Mouse (Mus musculus) small intestine, adult 2 months (tissue): ENCODE data around the gene Slc25a11.

Source experiments
- CTCF ChIP-seq: fragments of 200-500 bp; IDR thresholded peaks from 2 replicates; pipeline ENCODE4 v1.5.1; 2012; ENCODE audit warnings: low read depth, mild to moderate bottlenecking, control low read depth, inconsistent platforms, low read length, moderate library complexity, mixed read lengths; ENCODE audit not compliant: insufficient replicate concordance, insufficient read length; ENCODE audit errors: extremely low read depth
- POLR2A ChIP-seq: fragments of 200-500 bp; IDR thresholded peaks from 2 replicates; pipeline ENCODE4 v1.6.1; 2012; ENCODE audit warnings: low read depth, mild to moderate bottlenecking, control low read depth, inconsistent platforms, low read length, moderate library complexity

DNA sequence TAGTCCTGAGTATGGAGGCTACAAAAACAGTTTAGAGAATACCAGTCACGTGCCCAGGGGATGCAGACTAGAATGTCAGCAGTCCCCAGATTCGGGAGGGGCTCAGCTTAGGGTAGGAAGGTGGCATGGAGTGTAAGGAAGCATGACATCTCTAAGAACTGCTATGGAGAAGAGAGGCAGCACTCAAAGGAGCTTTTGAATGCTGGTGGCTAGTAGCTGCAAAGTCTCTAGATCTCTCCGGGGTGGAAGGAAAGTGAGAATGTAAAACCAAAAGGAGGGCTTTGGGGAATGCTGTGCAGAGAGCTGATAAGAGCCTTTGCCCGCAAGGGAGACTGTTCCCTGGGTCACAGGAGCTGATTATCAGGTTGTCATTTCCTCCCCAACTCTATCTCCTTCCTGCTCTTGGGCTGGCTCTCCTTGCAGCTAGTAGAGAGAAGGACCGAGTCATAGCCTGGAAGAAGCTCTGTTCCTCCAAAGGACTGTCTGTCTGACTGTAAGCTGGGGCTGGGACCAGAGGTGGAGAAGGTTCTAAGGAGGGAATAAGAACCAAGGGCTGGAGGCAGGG is 8.5 kb downstream of the Slc25a11 start, which contains the start of gene Gp1ba:
- TF ChIP-seq CTCF (no peak), POLR2A (no peak)
